Mouse (Mus musculus): Measurements from ENCODE around the gene Nr1d1. TPM values are rescaled to one million over a fixed set of nuclear protein-coding genes. Genes with fewer than 3 reads are reported as not detected.

Gene Nr1d1
- polyA plus RNA-seq, 1 experiment from 2014 or later = 1.5 TPM

DNA sequence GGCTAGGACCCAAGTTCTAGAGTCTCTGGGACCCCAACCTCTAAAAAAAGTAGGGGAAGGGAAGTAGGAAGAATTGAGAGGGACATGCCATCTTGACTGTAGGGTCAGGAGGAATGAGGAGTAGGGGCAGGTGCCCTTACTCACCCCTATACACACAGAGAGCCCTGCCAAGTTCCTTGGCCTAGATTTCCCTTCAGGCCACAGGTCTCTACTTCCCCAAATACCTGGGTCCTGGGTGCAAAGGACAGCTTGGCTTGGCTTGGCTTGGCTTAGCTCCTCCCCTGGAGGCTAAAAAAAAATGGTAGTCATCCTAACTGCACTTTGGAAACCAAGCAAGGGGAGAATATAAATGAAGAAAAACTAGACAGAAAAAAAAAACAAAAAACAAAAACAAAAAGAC is 10.4 kb downstream of the Nr1d1 start:
- H3K36me3 ChIP-seq = peaks cover 71% of the 10 kb centered on the region
- H3K9me3 ChIP-seq (replicated peaks) = no peaks in the 10 kb centered on the region
- DNase-seq (ENCODE audit: low spot score) = no peak
- H3K4me1 ChIP-seq = peaks cover 47% of the 10 kb centered on the region
- H3K27me3 ChIP-seq (ENCODE audit: low read depth, poor library complexity, severe bottlenecking) = no peaks in the 10 kb centered on the region
- no peak overlapping the region for H3K27ac ChIP-seq
- no peak overlapping the region for H3K4me3 ChIP-seq

DNA sequence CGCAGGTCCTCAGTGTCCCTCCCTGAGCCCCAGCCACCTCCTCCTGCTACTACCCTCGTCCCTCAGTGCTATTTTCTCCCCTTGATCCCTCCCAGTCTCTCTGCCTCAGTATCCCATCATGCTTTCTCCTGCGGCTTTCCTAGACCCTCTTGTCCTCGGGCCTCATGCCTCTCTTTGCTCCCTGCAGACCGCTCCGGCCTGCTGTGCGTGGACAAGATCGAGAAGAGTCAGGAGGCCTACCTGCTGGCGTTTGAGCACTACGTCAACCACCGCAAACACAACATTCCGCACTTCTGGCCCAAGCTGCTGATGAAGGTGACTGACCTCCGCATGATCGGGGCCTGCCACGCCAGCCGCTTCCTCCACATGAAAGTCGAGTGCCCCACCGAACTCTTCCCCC is 11.0 kb downstream of the Nr1d1 start:
- H3K27ac ChIP-seq = no peak overlapping the region
- DNase-seq (ENCODE audit: low spot score) = no peak
- no peak overlapping the region; the same call in 1 of the 2 replicates for H3K4me3 ChIP-seq
- peaks cover 65% of the 10 kb centered on the region for H3K36me3 ChIP-seq
- H3K9me3 ChIP-seq (replicated peaks) = no peaks in the 10 kb centered on the region
- peaks cover 45% of the 10 kb centered on the region for H3K4me1 ChIP-seq
- H3K27me3 ChIP-seq (ENCODE audit: low read depth, poor library complexity, severe bottlenecking) = no peaks in the 10 kb centered on the region
- WGBS = 82% methylated on average over 18 of the region's 18 CpGs

DNA sequence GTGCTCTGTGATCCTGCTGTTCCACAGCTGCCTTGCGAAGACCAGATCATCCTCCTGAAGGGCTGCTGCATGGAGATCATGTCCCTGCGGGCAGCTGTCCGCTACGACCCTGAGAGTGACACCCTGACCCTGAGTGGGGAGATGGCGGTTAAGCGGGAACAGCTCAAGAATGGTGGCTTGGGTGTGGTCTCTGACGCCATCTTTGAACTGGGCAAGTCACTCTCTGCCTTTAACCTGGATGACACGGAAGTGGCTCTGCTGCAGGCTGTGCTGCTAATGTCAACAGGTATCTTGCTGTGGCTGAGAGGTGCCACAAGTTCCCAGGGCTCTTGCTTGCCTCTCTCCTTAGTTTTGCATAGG is 11.7 kb downstream of the Nr1d1 start:
- Histone ChIP-seq H3K4me1 (peaks cover 42% of the 10 kb centered on the region), H3K36me3 (peaks cover 63% of the 10 kb centered on the region), H3K9me3 (replicated peaks) (no peaks in the 10 kb centered on the region), H3K4me3 (no peak overlapping the region), H3K27me3 (ENCODE audit: low read depth, poor library complexity, severe bottlenecking) (no peaks in the 10 kb centered on the region), H3K27ac (no peak overlapping the region)
- 88% methylated on average over 8 of the region's 8 CpGs for WGBS
- DNase-seq (ENCODE audit: low spot score) = no peak

DNA sequence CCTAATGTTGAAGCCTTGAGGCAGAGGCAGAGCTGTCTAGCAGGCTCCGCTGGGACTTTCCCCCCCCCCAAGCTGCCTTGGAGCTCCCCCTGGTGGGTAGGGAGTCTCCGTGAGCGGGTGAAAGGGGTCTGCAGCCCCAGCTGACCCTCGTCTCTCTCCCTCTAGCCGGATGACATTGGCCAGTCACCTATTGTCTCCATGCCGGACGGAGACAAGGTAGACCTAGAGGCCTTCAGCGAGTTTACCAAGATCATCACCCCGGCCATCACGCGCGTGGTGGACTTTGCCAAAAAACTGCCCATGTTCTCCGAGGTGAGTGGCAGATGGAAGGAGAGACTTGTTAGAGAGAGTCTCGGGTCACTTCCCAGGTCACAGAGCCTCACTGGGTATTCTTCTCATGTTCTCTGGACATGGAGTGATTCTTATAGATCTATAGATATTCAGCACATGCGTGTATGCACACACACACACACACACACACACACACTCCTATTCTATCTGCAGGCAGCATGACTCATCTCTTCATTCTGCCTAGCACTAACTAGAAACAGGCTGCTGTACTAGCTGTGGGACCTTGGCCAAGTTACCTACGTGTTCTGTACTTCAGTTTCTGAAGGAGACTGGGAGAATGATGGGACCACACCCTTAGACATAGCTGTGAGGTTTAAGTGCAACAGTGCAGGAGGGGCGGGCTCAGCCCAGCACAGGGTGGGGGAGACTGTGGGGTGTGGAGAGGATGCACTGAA is 12.2 kb downstream of the Nr1d1 start:
- peaks cover 36% of the 10 kb centered on the region for H3K4me1 ChIP-seq
- DNase-seq (ENCODE audit: low spot score) = no peak
- no peaks in the 10 kb centered on the region for H3K27me3 ChIP-seq (ENCODE audit: low read depth, poor library complexity, severe bottlenecking)
- H3K27ac ChIP-seq = no peak overlapping the region
- no peak overlapping the region for H3K4me3 ChIP-seq
- WGBS = 70% methylated on average over 17 of the region's 17 CpGs
- H3K36me3 ChIP-seq = peaks cover 63% of the 10 kb centered on the region
- H3K9me3 ChIP-seq (replicated peaks) = no peaks in the 10 kb centered on the region

DNA sequence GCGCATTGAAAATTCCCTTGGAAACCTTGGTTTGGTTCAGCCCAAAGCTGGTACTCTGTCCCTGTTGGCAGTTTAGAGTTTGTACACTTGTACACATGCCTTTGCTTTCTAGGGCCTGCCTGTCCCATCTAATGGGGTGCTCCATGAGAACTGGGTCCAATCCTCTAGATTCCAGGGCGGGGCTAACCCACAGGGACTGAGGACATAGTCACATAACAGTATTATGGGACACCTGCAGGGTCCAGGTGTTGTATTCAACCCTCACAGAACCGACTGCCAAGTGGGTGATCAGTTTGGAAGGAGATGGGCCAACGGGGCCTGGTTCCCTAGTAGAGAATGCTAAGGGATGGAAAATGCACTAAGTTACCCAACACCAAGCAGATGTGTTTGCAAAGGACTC is 13.2 kb downstream of the Nr1d1 start:
- H3K27ac ChIP-seq = no peak overlapping the region
- H3K36me3 ChIP-seq = peaks cover 65% of the 10 kb centered on the region
- no peak for DNase-seq (ENCODE audit: low spot score)
- no peaks in the 10 kb centered on the region for H3K27me3 ChIP-seq (ENCODE audit: low read depth, poor library complexity, severe bottlenecking)
- WGBS = 92% methylated on average over 4 of the region's 4 CpGs
- H3K9me3 ChIP-seq (replicated peaks) = no peaks in the 10 kb centered on the region
- H3K4me1 ChIP-seq = peaks cover 26% of the 10 kb centered on the region
- no peak overlapping the region for H3K4me3 ChIP-seq

DNA sequence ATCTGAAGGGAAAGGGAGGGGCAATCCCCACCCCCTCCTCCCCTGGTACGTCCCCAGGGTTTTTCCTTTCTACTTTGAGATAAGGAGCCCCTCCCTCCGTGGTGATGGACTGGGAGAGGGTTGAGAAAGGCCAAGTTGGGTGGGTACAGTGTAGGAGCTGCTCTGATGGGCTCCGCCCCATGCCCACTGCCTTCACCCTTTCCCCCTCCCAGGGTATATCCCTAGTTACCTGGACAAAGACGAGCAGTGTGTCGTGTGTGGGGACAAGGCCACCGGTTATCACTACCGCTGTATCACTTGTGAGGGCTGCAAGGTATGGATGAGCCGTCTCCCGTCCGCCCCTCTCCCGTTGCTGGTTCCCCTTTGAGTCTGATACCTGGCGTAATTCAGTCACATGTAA is 18.4 kb downstream of the Nr1d1 start:
- Histone ChIP-seq H3K9me3 (replicated peaks) (no peaks in the 10 kb centered on the region), H3K27ac (no peak overlapping the region), H3K4me3 (no peak overlapping the region), H3K36me3 (peaks cover 44% of the 10 kb centered on the region), H3K4me1 (peaks cover 25% of the 10 kb centered on the region), H3K27me3 (ENCODE audit: low read depth, poor library complexity, severe bottlenecking) (no peaks in the 10 kb centered on the region)
- 90% methylated on average over 12 of the region's 12 CpGs for WGBS
- DNase-seq (ENCODE audit: low spot score) = no peak

DNA sequence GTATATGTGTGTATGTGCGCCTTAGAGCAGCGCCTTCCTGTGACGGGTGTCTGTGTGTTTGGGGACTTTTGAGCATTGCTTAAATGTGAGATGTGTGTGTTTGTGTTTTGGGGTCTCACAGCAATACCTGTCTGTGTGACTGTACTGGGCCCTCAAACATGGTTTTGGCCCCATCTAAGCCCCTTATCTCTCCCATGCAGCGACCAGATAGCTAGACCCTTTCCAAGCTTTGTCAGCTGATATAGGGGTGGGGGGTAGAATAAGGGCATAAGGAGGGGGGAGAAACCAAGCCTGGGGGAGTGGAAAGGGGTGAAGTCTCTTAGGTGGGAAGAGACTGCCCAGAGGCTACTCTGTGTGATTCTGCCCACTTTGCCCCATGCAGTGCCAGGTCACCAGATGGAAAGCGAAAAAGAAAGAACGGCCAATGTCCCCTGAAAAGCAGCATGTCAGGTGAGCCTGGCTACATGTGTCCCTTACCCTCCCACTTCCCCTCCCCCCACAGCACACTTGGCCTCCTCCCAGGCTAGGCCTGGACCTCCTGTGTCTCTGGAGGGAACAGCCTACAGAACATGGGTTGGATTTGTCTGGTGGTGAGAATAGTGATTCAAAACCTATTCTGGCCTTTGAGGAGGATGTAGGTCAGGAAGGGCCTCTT is 19.3 kb downstream of the Nr1d1 start:
- no peaks in the 10 kb centered on the region for H3K27me3 ChIP-seq (ENCODE audit: low read depth, poor library complexity, severe bottlenecking)
- peaks cover 34% of the 10 kb centered on the region for H3K4me1 ChIP-seq
- H3K27ac ChIP-seq = no peak overlapping the region; the same call in 1 of the 2 replicates
- 94% methylated on average over 6 of the region's 6 CpGs for WGBS
- no peak overlapping the region for H3K4me3 ChIP-seq
- peaks cover 36% of the 10 kb centered on the region for H3K36me3 ChIP-seq
- no peak for DNase-seq (ENCODE audit: low spot score)
- H3K9me3 ChIP-seq (replicated peaks) = no peaks in the 10 kb centered on the region

DNA sequence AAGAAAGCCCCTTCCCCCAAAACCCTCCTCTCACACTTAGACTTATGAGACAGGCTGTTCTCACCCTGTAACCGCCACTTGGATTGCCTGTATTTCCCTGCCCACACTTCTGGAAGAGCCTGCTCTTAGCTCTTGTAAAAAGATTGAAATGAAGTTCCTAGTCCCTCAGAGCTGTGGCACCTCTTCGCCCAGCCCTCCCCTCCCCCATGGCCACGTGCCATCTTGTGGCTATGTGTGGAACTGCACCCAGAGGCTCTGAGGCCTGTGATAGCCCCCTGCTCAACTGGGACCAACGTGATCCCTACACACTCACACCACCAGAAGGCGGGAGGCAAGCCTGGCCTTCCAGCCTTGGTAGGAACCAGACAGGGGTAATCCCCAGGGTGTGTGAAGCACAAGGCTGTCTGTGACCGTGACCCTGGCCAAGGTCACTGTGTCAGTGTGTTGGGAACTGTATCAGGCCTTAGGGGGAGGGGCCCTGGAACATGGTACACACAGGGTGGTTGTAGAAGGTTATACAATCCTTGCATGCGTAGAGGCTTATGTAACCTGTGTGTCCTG is 20.4 kb downstream of the Nr1d1 start:
- H3K9me3 ChIP-seq (replicated peaks) = no peaks in the 10 kb centered on the region
- no peak overlapping the region for H3K4me3 ChIP-seq
- WGBS = 28% methylated on average over 7 of the region's 7 CpGs
- no peaks in the 10 kb centered on the region for H3K27me3 ChIP-seq (ENCODE audit: low read depth, poor library complexity, severe bottlenecking)
- H3K27ac ChIP-seq = peak overlapping the region; percentile 51
- peaks cover 26% of the 10 kb centered on the region for H3K36me3 ChIP-seq
- DNase-seq (ENCODE audit: low spot score) = peak; percentile 90
- peaks cover 45% of the 10 kb centered on the region for H3K4me1 ChIP-seq

DNA sequence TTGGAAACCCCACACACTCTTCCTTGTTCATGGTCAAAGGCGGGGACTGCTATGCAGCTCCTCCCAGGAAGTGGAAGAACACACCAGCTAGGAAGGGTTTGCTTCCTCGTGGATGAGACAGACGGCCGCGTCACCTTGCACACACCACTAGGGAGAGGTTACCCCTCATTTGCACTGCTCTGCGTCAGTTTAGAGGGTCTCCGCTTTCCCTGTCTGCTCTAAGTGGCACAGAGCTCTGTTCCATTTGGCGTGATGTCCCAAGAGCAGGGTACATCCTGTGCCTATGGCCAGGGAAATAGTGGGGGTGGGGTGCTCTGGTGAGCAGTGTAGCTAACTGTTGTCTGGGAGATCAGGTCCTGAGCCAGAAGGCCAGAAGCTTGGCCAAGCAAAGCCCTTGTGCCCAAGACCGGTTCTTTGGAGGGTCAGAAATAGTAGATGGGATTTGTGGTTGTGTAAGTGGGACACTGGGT is 20.9 kb downstream of the Nr1d1 start:
- H3K27ac ChIP-seq = peak overlapping the region; percentile 51
- peaks cover 26% of the 10 kb centered on the region for H3K36me3 ChIP-seq
- no peaks in the 10 kb centered on the region for H3K27me3 ChIP-seq (ENCODE audit: low read depth, poor library complexity, severe bottlenecking)
- H3K9me3 ChIP-seq (replicated peaks) = no peaks in the 10 kb centered on the region
- H3K4me1 ChIP-seq = peaks cover 50% of the 10 kb centered on the region
- DNase-seq (ENCODE audit: low spot score) = no peak
- H3K4me3 ChIP-seq = no peak overlapping the region
- 77% methylated on average over 9 of the region's 9 CpGs for WGBS

DNA sequence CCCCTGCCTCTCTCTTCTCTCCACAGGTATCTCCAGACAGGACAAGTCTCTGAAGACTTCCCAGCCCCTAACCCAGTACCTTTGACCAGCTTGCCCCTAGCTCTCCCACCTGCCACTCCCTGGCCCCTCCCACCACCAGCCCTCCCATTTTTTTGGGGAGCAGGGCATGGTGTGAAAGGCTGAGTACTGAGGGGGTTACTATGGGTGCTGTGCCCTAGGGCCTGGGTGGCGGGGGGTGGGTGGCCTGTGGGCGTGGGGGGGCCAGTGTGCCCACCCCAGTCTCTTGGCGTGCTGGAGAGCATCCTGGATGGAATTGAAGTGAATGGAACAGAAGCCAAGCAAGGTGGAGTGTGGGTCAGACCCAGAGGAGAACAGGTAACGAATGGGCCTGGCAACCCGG is 21.9 kb downstream of the Nr1d1 start:
- 88% methylated on average over 5 of the region's 5 CpGs for WGBS
- no peaks in the 10 kb centered on the region for H3K9me3 ChIP-seq (replicated peaks)
- no peaks in the 10 kb centered on the region for H3K27me3 ChIP-seq (ENCODE audit: low read depth, poor library complexity, severe bottlenecking)
- H3K4me3 ChIP-seq = no peak overlapping the region
- peaks cover 60% of the 10 kb centered on the region for H3K4me1 ChIP-seq
- H3K36me3 ChIP-seq = peaks cover 20% of the 10 kb centered on the region
- no peak overlapping the region for H3K27ac ChIP-seq
- no peak for DNase-seq (ENCODE audit: low spot score)

DNA sequence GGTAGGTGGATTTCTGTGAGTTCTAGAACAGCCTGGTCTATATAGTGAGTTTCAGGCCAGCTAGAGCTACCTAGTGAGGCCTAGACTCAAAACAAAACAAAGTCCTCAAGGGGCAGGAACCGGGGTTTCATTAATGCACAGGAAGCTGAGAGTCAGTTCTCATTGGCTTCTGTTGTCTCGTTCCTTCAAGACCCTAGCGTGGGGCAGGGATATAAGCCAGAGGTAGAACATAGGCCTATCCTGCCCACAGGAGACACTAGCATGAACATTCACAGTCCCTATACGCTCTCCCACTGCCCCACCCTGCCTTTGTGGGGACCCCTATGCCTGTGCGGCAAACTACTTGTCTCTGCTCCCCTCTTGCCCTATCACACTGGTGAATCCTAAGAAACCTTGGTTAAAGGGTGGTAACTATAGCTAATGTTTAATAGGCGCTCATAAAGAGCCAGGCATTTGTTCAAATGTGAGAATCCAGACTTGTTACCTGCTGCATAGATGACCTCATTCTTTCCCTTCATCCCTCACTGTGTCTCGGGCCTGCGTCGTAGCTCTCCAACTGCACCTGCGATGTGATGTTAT is 22.5 kb downstream of the Nr1d1 start:
- H3K36me3 ChIP-seq = peaks cover 17% of the 10 kb centered on the region
- no peak overlapping the region for H3K4me3 ChIP-seq
- 85% methylated on average over 10 of the region's 10 CpGs for WGBS
- 0 out of 2 replicates have a peak overlapping the region, but pooled peaks have one; percentile 21 for H3K27ac ChIP-seq
- peaks cover 66% of the 10 kb centered on the region for H3K4me1 ChIP-seq
- H3K27me3 ChIP-seq (ENCODE audit: low read depth, poor library complexity, severe bottlenecking) = no peaks in the 10 kb centered on the region
- no peak for DNase-seq (ENCODE audit: low spot score)
- H3K9me3 ChIP-seq (replicated peaks) = no peaks in the 10 kb centered on the region

DNA sequence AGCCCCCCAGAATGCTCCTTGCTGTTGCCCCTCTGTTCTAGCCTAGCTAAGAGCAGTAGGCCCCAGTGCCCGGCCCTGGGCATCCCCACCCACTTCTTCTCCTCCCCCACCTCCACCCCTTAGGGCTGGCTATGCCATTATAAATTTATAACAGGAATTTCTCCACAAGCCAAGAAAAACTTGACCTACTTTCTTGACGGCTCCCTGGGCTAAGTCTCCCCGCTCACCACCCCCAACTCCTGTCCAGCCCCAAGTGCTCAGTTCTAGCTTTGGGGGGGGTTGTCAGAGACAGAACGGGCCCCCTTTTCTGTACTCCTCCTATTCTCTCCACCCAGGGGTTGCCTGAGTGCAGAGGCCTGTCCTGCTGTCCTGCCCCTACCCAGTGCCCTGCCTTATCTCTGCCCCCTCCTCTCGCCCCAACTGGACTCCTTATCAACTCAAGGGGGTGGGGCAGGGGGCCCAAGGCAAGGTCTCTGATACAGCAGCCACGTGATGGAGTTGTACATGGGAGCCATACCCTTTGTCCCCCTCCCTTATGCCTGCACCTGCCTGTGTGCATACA is 23.8 kb downstream of the Nr1d1 start:
- Histone ChIP-seq H3K9me3 (replicated peaks) (no peaks in the 10 kb centered on the region), H3K27me3 (ENCODE audit: low read depth, poor library complexity, severe bottlenecking) (no peaks in the 10 kb centered on the region), H3K36me3 (peaks cover 12% of the 10 kb centered on the region), H3K27ac (peak overlapping the region; percentile 69; the same call in 1 of the 2 replicates), H3K4me1 (peaks cover 79% of the 10 kb centered on the region), H3K4me3 (no peak overlapping the region)
- WGBS = 58% methylated on average over 6 of the region's 6 CpGs
- DNase-seq (ENCODE audit: low spot score) = no peak

Data from limb, embryonic 10.5 days (tissue).